Mouse (Mus musculus): ENCODE measurements around the gene Mettl1. TPM values are rescaled to one million over a fixed set of nuclear protein-coding genes. Genes with fewer than 3 reads are reported as not detected.

Gene Mettl1
- total and polyA plus RNA-seq, 2 experiments from 2014 or later = 10.9 to 21.0 TPM

GRCm38 (mm10) chr10:127078677-127079575, 37.7 kb downstream of the Mettl1 start:
- Histone ChIP-seq H3K4me3 (ENCODE audit: low read depth, low read length) (peak overlapping the region; percentile 87), H3K36me3 (ENCODE audit: insufficient read depth) (peaks cover 9% of the 10 kb centered on the region; the same call in 1 of the 2 replicates), H3K27ac (ENCODE audit: low read depth, low read length) (peak overlapping the region; percentile 89), H3K4me2 (ENCODE audit: low read depth) (peak overlapping the region; percentile 97), H3K27me3 (ENCODE audit: insufficient read depth, low read length) (peaks cover 4% of the 10 kb centered on the region; the same call in 1 of the 2 replicates), H3K4me1 (ENCODE audit: insufficient read depth) (peaks cover 25% of the 10 kb centered on the region), H3K9me3 (ENCODE audit: low read length) (no peaks in the 10 kb centered on the region), H3K9ac (peak overlapping the region; percentile 90)
- under 1% methylated on average over 28 of the region's 49 CpGs for WGBS
- TF ChIP-seq CTCF (IDR thresholded peaks at IDR 0.05; ENCODE audit: low read depth) = no peak
- ATAC-seq = peak; percentile 75
- peak; percentile 92 for DNase-seq

GRCm38 (mm10) chr10:127079665-127080391, 38.6 kb downstream of the Mettl1 start:
- peak overlapping the region; percentile 87 for H3K4me3 ChIP-seq (ENCODE audit: low read depth, low read length)
- H3K9ac ChIP-seq = peak overlapping the region; percentile 90
- ATAC-seq (peak; percentile 14; the same call in 1 of the 2 replicates), DNase-seq (peak; percentile 78)
- peak overlapping the region; percentile 97 for H3K4me2 ChIP-seq (ENCODE audit: low read depth)
- peak overlapping the region; percentile 89 for H3K27ac ChIP-seq (ENCODE audit: low read depth, low read length)
- under 1% methylated on average over 67 of the region's 70 CpGs for WGBS
- TF ChIP-seq CTCF (IDR thresholded peaks at IDR 0.05; ENCODE audit: low read depth) = peak; percentile 63
- peaks cover 18% of the 10 kb centered on the region for H3K36me3 ChIP-seq (ENCODE audit: insufficient read depth)
- H3K4me1 ChIP-seq (ENCODE audit: insufficient read depth) = peaks cover 25% of the 10 kb centered on the region
- peaks cover 4% of the 10 kb centered on the region; the same call in 1 of the 2 replicates for H3K27me3 ChIP-seq (ENCODE audit: insufficient read depth, low read length)
- H3K9me3 ChIP-seq (ENCODE audit: low read length) = no peaks in the 10 kb centered on the region

DNA sequence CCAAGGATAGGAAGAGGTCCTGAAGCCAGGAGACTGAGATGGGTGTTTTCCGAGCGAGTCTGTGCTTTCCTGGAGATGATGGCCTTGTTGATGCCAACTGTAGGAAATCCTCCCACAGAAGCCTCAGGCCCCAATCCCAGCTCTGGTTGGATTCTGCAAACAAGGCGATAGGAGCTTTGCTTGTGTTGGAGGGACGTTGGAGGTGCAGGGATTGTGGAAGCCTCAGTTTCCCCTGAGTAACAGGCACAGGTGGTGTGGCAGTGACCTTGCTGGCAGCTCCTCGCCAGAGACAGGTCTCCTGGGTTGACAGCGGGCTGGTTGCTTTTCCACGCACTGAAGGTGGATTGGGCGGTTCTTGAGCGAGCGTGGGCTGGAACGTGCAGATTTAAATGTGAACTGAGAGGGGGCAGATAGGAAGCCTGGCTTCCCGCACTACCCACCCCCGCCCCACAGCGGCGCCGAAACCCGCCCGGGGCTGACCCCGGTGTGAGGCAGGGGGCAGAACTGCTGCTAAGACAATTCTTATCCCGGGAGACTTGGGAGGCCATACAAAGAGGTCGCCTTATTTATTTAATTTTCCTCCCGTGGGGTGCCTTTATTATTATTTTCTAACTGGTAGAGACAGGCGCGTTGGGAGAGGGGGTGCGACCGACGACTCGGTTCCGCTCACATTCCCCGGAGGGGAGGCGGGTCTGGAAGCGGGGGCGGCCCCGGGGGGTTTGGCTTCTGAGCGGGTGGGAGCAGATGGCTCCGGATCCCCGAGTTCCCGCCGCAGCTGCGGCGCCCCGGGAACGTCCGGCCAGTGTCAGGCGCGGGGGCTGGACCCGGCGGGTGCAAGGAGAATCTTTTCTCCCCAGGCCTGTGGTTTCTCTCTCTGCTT, 39.9 kb downstream of the Mettl1 start:
- H3K36me3 ChIP-seq (ENCODE audit: insufficient read depth) = peaks cover 22% of the 10 kb centered on the region
- peaks cover 25% of the 10 kb centered on the region for H3K4me1 ChIP-seq (ENCODE audit: insufficient read depth)
- WGBS = 2% methylated on average over 48 of the region's 48 CpGs
- peak overlapping the region; percentile 45 for H3K27ac ChIP-seq (ENCODE audit: low read depth, low read length)
- no peaks in the 10 kb centered on the region for H3K9me3 ChIP-seq (ENCODE audit: low read length)
- peak overlapping the region; percentile 97 for H3K4me2 ChIP-seq (ENCODE audit: low read depth)
- peak; percentile 36; the same call in 1 of the 2 replicates for TF ChIP-seq CTCF (IDR thresholded peaks at IDR 0.05; ENCODE audit: low read depth)
- H3K27me3 ChIP-seq (ENCODE audit: insufficient read depth, low read length) = peaks cover 4% of the 10 kb centered on the region; the same call in 1 of the 2 replicates
- H3K4me3 ChIP-seq (ENCODE audit: low read depth, low read length) = peak overlapping the region; percentile 87
- peak overlapping the region; percentile 90 for H3K9ac ChIP-seq
- ATAC-seq (no peak), DNase-seq (no peak)

- Histone ChIP-seq H3K4me3 (ENCODE audit: low read depth, low read length) (peak overlapping the region; percentile 87), H3K4me2 (ENCODE audit: low read depth) (peak overlapping the region; percentile 97), H3K9ac (peak overlapping the region; percentile 90), H3K36me3 (ENCODE audit: insufficient read depth) (peaks cover 29% of the 10 kb centered on the region), H3K27me3 (ENCODE audit: insufficient read depth, low read length) (peaks cover 4% of the 10 kb centered on the region; the same call in 1 of the 2 replicates), H3K27ac (ENCODE audit: low read depth, low read length) (peak overlapping the region; percentile 45; the same call in 1 of the 2 replicates), H3K9me3 (ENCODE audit: low read length) (no peaks in the 10 kb centered on the region), H3K4me1 (ENCODE audit: insufficient read depth) (peaks cover 25% of the 10 kb centered on the region)
- no peak for TF ChIP-seq CTCF (IDR thresholded peaks at IDR 0.05; ENCODE audit: low read depth)
- ATAC-seq = peak; percentile 4; the same call in 1 of the 2 replicates
- peak; percentile 66 for DNase-seq
- WGBS = 21% methylated on average over 8 of the region's 8 CpGs
These were observed 40.9 kb downstream of the Mettl1 start for GRCm38 (mm10) chr10:127081996-127082620.

GRCm38 (mm10) chr10:127083292-127083914, 42.2 kb downstream of the Mettl1 start:
- no peak overlapping the region for H3K9ac ChIP-seq
- peaks cover 20% of the 10 kb centered on the region for H3K4me1 ChIP-seq (ENCODE audit: insufficient read depth)
- no peak overlapping the region for H3K4me3 ChIP-seq (ENCODE audit: low read depth, low read length)
- no peak for DNase-seq
- no peak overlapping the region for H3K27ac ChIP-seq (ENCODE audit: low read depth, low read length)
- peaks cover 42% of the 10 kb centered on the region for H3K36me3 ChIP-seq (ENCODE audit: insufficient read depth)
- no peak for TF ChIP-seq CTCF (IDR thresholded peaks at IDR 0.05; ENCODE audit: low read depth)
- H3K9me3 ChIP-seq (ENCODE audit: low read length) = no peaks in the 10 kb centered on the region
- WGBS = 33% methylated on average over 8 of the region's 8 CpGs
- no peak overlapping the region for H3K4me2 ChIP-seq (ENCODE audit: low read depth)
- peaks cover 4% of the 10 kb centered on the region; the same call in 1 of the 2 replicates for H3K27me3 ChIP-seq (ENCODE audit: insufficient read depth, low read length)
- no peak for ATAC-seq

Data from forebrain, postnatal 0 days (tissue).